Mouse (Mus musculus) myocyte (in vitro differentiated cells): ENCODE measurements around the gene BC016579.

Experiments
- CEBPB ChIP-seq: IDR thresholded peaks from 2 replicates; pipeline ENCODE4 v1.6.1; 2011; ENCODE audit warnings: mild to moderate bottlenecking, moderate library complexity; ENCODE audit not compliant: poor library complexity, insufficient read depth, severe bottlenecking
- MAX ChIP-seq: IDR thresholded peaks from one replicate; pipeline ENCODE4 v1.6.1; 2011; ENCODE audit warnings: low read depth, mild to moderate bottlenecking, control low read depth
- MYOD1 ChIP-seq, 3 experiments: IDR thresholded peaks; one replicate each; pipeline ENCODE4 v1.6.1; 2011; ENCODE audit warnings: control low read depth in 2 of 3, low read depth in 2 of 3, mild to moderate bottlenecking in 2 of 3, moderate library complexity in 1 of 3; ENCODE audit not compliant: insufficient read length in 2 of 3, control insufficient read depth in 1 of 3
- POLR2A ChIP-seq: IDR thresholded peaks from one replicate; pipeline ENCODE4 v1.6.1; 2011; ENCODE audit warnings: low read depth, mild to moderate bottlenecking, control low read depth, moderate library complexity; ENCODE audit not compliant: insufficient read length
- POLR2AphosphoS2 ChIP-seq: IDR thresholded peaks from one replicate; pipeline ENCODE4 v1.6.1; 2011; ENCODE audit warnings: low read depth, control low read depth; ENCODE audit not compliant: insufficient read length
- TCF12 ChIP-seq: IDR thresholded peaks from one replicate; pipeline ENCODE4 v1.6.1; 2011; ENCODE audit warnings: mild to moderate bottlenecking, control low read depth; ENCODE audit not compliant: poor library complexity, insufficient read depth, severe bottlenecking
- USF1 ChIP-seq: IDR thresholded peaks from one replicate; pipeline ENCODE4 v1.6.1; 2011; ENCODE audit warnings: low read depth, mild to moderate bottlenecking, control low read depth, moderate library complexity

GRCm38 (mm10) chr16:45662381-45662780 is 8.5 kb upstream of the BC016579 start:
- TF ChIP-seq POLR2A = no peak
- TF ChIP-seq MAX = no peak
- no peak for TF ChIP-seq CEBPB
- no peak for TF ChIP-seq TCF12
- no peak for TF ChIP-seq POLR2AphosphoS2
- no peak for TF ChIP-seq USF1
- no peak for TF ChIP-seq MYOD1 (IDR thresholded peaks at IDR 0.05; ENCODE audit: control insufficient read depth in 1 of 3, insufficient read length in 2 of 3, low read depth in 2 of 3)
